Mouse (Mus musculus): Measurements from ENCODE around the gene Antxr2. TPM values are rescaled to one million over a fixed set of nuclear protein-coding genes. Genes with fewer than 3 reads are reported as not detected.
A peak's percentile ranks its signal among the peaks of the same experiment; 100 is the strongest.

The Antxr2 gene
- polyA plus RNA-seq, 1 experiment from 2014 or later = 18.3 TPM

- Histone ChIP-seq H3K4me1 (peaks cover 4% of the 10 kb centered on the region; the same call in 1 of the 2 replicates), H3K9me3 (no peaks in the 10 kb centered on the region), H3K9ac (no peak overlapping the region), H3K4me2 (no peak overlapping the region), H3K27me3 (no peaks in the 10 kb centered on the region), H3K27ac (no peak overlapping the region), H3K36me3 (peaks cover 10% of the 10 kb centered on the region), H3K4me3 (no peak overlapping the region)
- ATAC-seq (ENCODE audit: insufficient number of reproducible peaks, insufficient read depth, low FRiP score, low TSS enrichment, low read depth) = no peak
- WGBS = 91% methylated on average over 9 of the region's 9 CpGs
Measured at GRCm38 (mm10) chr5:97983375-97983774, 47.5 kb downstream of the Antxr2 start.

GRCm38 (mm10) chr5:97980472-97980871 lies 50.4 kb downstream of the Antxr2 start:
- 43% methylated on average over 14 of the region's 14 CpGs for WGBS
- peaks cover 4% of the 10 kb centered on the region; the same call in 1 of the 2 replicates for H3K4me1 ChIP-seq
- no peak overlapping the region for H3K9ac ChIP-seq
- H3K27me3 ChIP-seq = no peaks in the 10 kb centered on the region
- H3K9me3 ChIP-seq = no peaks in the 10 kb centered on the region
- H3K27ac ChIP-seq = no peak overlapping the region
- H3K4me2 ChIP-seq = peak overlapping the region; percentile 41
- H3K4me3 ChIP-seq = peak overlapping the region; percentile 6; the same call in 1 of the 2 replicates
- no peaks in the 10 kb centered on the region for H3K36me3 ChIP-seq
- ATAC-seq (ENCODE audit: insufficient number of reproducible peaks, insufficient read depth, low FRiP score, low TSS enrichment, low read depth) = 0 out of 2 replicates have a peak, but pooled peaks have one; percentile 48

GRCm38 (mm10) chr5:97973293-97973692 lies 57.5 kb downstream of the Antxr2 start:
- 79% methylated on average over 1 of the region's 1 CpGs for WGBS
- no peak overlapping the region for H3K4me2 ChIP-seq

GRCm38 (mm10) chr5:97972029-97972428 lies 58.8 kb downstream of the Antxr2 start:
- no peaks in the 10 kb centered on the region for H3K4me1 ChIP-seq
- H3K9me3 ChIP-seq = no peaks in the 10 kb centered on the region
- H3K4me3 ChIP-seq = no peak overlapping the region
- H3K9ac ChIP-seq = no peak overlapping the region
- H3K4me2 ChIP-seq = no peak overlapping the region
- no peaks in the 10 kb centered on the region for H3K27me3 ChIP-seq
- WGBS = 88% methylated on average over 4 of the region's 4 CpGs
- no peak overlapping the region for H3K27ac ChIP-seq
- H3K36me3 ChIP-seq = peaks cover 6% of the 10 kb centered on the region; the same call in 1 of the 2 replicates
- ATAC-seq (ENCODE audit: insufficient number of reproducible peaks, insufficient read depth, low FRiP score, low TSS enrichment, low read depth) = no peak

More at GRCm38 (mm10) chr5:97973293-97973692, 57.5 kb downstream of the Antxr2 start:
- H3K27me3 ChIP-seq = no peaks in the 10 kb centered on the region
- no peaks in the 10 kb centered on the region for H3K4me1 ChIP-seq
- H3K4me3 ChIP-seq = no peak overlapping the region
- H3K36me3 ChIP-seq = peaks cover 6% of the 10 kb centered on the region; the same call in 1 of the 2 replicates
- no peaks in the 10 kb centered on the region for H3K9me3 ChIP-seq
- no peak overlapping the region for H3K27ac ChIP-seq
- ATAC-seq (ENCODE audit: insufficient number of reproducible peaks, insufficient read depth, low FRiP score, low TSS enrichment, low read depth) = no peak
- H3K9ac ChIP-seq = no peak overlapping the region

- WGBS = 33% methylated on average over 3 of the region's 3 CpGs
- no peak overlapping the region for H3K4me3 ChIP-seq
- no peak for ATAC-seq (ENCODE audit: insufficient number of reproducible peaks, insufficient read depth, low FRiP score, low TSS enrichment, low read depth)
- peaks cover 6% of the 10 kb centered on the region; the same call in 1 of the 2 replicates for H3K36me3 ChIP-seq
- no peak overlapping the region for H3K27ac ChIP-seq
- no peaks in the 10 kb centered on the region for H3K9me3 ChIP-seq
- no peaks in the 10 kb centered on the region for H3K27me3 ChIP-seq
- H3K9ac ChIP-seq = no peak overlapping the region
- H3K4me1 ChIP-seq = no peaks in the 10 kb centered on the region
- no peak overlapping the region for H3K4me2 ChIP-seq
Measured at GRCm38 (mm10) chr5:97971236-97971635, 59.6 kb downstream of the Antxr2 start.

GRCm38 (mm10) chr5:97967044-97967443 lies 63.8 kb downstream of the Antxr2 start:
- Histone ChIP-seq H3K4me3 (no peak overlapping the region), H3K36me3 (peaks cover 6% of the 10 kb centered on the region; the same call in 1 of the 2 replicates), H3K27ac (no peak overlapping the region), H3K9me3 (no peaks in the 10 kb centered on the region), H3K27me3 (no peaks in the 10 kb centered on the region), H3K4me2 (no peak overlapping the region), H3K4me1 (no peaks in the 10 kb centered on the region), H3K9ac (no peak overlapping the region)
- ATAC-seq (ENCODE audit: insufficient number of reproducible peaks, insufficient read depth, low FRiP score, low TSS enrichment, low read depth) = no peak
- WGBS = 82% methylated on average over 5 of the region's 5 CpGs

GRCm38 (mm10) chr5:97966101-97966500 lies 64.7 kb downstream of the Antxr2 start:
- ATAC-seq (ENCODE audit: insufficient number of reproducible peaks, insufficient read depth, low FRiP score, low TSS enrichment, low read depth) = no peak
- Histone ChIP-seq H3K4me1 (no peaks in the 10 kb centered on the region), H3K36me3 (peaks cover 7% of the 10 kb centered on the region; the same call in 1 of the 2 replicates), H3K27ac (no peak overlapping the region), H3K9ac (no peak overlapping the region), H3K4me3 (no peak overlapping the region), H3K9me3 (no peaks in the 10 kb centered on the region), H3K4me2 (no peak overlapping the region), H3K27me3 (no peaks in the 10 kb centered on the region)

GRCm38 (mm10) chr5:97964444-97964843 lies 66.4 kb downstream of the Antxr2 start:
- ATAC-seq (ENCODE audit: insufficient number of reproducible peaks, insufficient read depth, low FRiP score, low TSS enrichment, low read depth) = no peak
- WGBS = 62% methylated on average over 2 of the region's 2 CpGs
- H3K4me2 ChIP-seq = no peak overlapping the region

GRCm38 (mm10) chr5:97962512-97962911 lies 68.3 kb downstream of the Antxr2 start:
- Histone ChIP-seq H3K9me3 (no peaks in the 10 kb centered on the region), H3K4me2 (no peak overlapping the region), H3K27ac (no peak overlapping the region), H3K4me1 (no peaks in the 10 kb centered on the region), H3K9ac (no peak overlapping the region), H3K4me3 (no peak overlapping the region), H3K27me3 (no peaks in the 10 kb centered on the region), H3K36me3 (0 out of 2 replicates have a peak, but pooled peaks cover 11% of the 10 kb centered on the region)
- 87% methylated on average over 3 of the region's 3 CpGs for WGBS
- ATAC-seq (ENCODE audit: insufficient number of reproducible peaks, insufficient read depth, low FRiP score, low TSS enrichment, low read depth) = no peak

More at GRCm38 (mm10) chr5:97964444-97964843, 66.4 kb downstream of the Antxr2 start:
- Histone ChIP-seq H3K27me3 (no peaks in the 10 kb centered on the region), H3K9me3 (no peaks in the 10 kb centered on the region), H3K36me3 (0 out of 2 replicates have a peak, but pooled peaks cover 11% of the 10 kb centered on the region), H3K27ac (no peak overlapping the region), H3K4me1 (no peaks in the 10 kb centered on the region), H3K9ac (no peak overlapping the region), H3K4me3 (no peak overlapping the region)

- no peak for ATAC-seq (ENCODE audit: insufficient number of reproducible peaks, insufficient read depth, low FRiP score, low TSS enrichment, low read depth)
- no peak overlapping the region for H3K9ac ChIP-seq
- no peak overlapping the region for H3K27ac ChIP-seq
- H3K4me1 ChIP-seq = no peaks in the 10 kb centered on the region
- H3K36me3 ChIP-seq = 0 out of 2 replicates have a peak, but pooled peaks cover 11% of the 10 kb centered on the region
- H3K9me3 ChIP-seq = no peaks in the 10 kb centered on the region
- H3K4me2 ChIP-seq = no peak overlapping the region
- no peak overlapping the region for H3K4me3 ChIP-seq
- 87% methylated on average over 7 of the region's 7 CpGs for WGBS
- H3K27me3 ChIP-seq = no peaks in the 10 kb centered on the region
Measured at GRCm38 (mm10) chr5:97961786-97962185, 69.1 kb downstream of the Antxr2 start.

GRCm38 (mm10) chr5:97959651-97960050 lies 71.2 kb downstream of the Antxr2 start:
- H3K4me1 ChIP-seq = no peaks in the 10 kb centered on the region
- 0 out of 2 replicates have a peak, but pooled peaks cover 11% of the 10 kb centered on the region for H3K36me3 ChIP-seq
- H3K9me3 ChIP-seq = no peaks in the 10 kb centered on the region
- no peak overlapping the region for H3K9ac ChIP-seq
- WGBS = 63% methylated on average over 2 of the region's 2 CpGs
- no peak overlapping the region for H3K27ac ChIP-seq
- no peak overlapping the region for H3K4me3 ChIP-seq
- ATAC-seq (ENCODE audit: insufficient number of reproducible peaks, insufficient read depth, low FRiP score, low TSS enrichment, low read depth) = no peak
- no peak overlapping the region for H3K4me2 ChIP-seq
- no peaks in the 10 kb centered on the region for H3K27me3 ChIP-seq

GRCm38 (mm10) chr5:97959010-97959409 lies 71.8 kb downstream of the Antxr2 start:
- Histone ChIP-seq H3K4me3 (no peak overlapping the region), H3K4me1 (no peaks in the 10 kb centered on the region), H3K4me2 (no peak overlapping the region), H3K27me3 (no peaks in the 10 kb centered on the region), H3K9me3 (no peaks in the 10 kb centered on the region), H3K27ac (no peak overlapping the region), H3K9ac (no peak overlapping the region), H3K36me3 (0 out of 2 replicates have a peak, but pooled peaks cover 11% of the 10 kb centered on the region)
- 48% methylated on average over 3 of the region's 3 CpGs for WGBS
- ATAC-seq (ENCODE audit: insufficient number of reproducible peaks, insufficient read depth, low FRiP score, low TSS enrichment, low read depth) = no peak

Measured in embryonic facial prominence, embryonic 13.5 days (tissue).